Mouse (Mus musculus) cerebellum, adult 9-11 months (tissue): ENCODE measurements around the gene Carns1.

Experiments used
- DNase-seq: peaks from one replicate; pipeline ENCODE4 v3.0.0; 2022

Gene Carns1

DNA sequence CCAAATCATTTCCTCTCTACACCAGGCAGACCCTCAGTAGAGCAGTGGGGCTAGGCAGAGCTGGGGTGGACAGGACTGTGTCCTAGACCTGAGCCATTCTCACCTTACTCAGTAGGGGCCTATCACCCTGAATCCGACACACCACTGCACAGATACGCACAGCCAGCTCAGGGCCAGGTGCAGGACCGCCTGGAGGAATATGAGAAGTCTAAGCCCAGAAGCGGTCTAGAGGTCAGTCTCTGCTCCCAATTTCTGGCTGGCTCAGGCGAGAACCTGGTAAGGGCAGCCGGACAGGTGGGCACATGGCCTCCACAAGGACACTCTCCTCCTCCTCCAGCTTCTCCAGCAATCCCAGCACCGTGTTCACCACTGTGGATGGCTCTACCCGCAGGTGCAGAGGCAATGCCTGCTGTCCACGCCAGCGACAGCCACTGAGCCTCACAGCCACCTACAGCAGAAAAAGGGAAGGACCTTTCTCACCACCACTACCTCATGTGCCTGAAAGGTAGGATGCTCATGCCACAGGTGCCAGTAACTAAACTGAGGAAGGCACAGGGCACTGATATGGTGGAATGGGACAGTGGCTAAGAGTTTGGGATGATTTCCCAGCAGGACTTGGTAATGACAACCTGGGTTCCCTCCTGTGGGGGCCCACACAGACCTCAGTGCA lies 4.4 kb downstream of the Carns1 start:
- peak; percentile 50 for DNase-seq

DNA sequence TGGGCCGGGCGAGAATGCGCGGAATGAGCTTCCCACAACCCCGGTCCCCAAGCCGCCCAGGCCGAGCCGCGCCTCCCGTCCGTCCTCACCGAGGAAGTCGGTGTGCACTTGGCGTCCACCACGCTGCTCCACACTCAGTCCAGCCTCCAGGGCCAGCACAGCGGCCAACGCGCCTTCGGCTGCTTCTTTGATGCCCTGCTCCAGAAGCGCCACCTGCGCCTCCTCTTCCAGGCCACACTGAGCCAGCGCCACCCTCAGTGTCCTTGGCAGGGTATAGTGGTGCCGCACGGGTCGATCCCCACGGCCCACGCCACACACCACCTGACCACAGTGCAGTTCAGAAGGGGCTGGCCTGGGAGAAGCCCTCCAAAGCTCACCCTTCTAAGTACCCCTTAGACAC lies 5.5 kb downstream of the Carns1 start:
- DNase-seq: peak; percentile 80

DNA sequence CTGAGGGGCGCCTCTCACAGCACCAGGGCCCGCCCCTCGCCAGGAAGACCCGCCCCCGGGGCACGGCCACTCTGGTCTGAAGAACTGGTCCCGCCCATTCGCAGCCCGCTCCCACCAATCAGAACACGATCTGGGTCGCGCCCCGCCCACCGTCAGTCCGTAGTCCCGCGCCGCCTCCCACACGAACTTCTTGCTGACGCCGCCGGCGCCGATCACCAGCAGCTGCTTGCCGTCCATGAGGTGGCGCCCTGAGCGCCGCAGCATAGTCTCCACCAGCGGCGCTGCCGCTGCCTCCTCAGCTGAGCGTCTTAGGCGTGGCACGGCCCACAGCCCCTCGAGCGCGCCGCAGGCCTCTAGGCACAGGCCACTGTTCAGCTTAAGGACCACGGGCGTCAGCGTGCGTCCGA lies 5.9 kb downstream of the Carns1 start:
- peak; percentile 99 for DNase-seq

DNA sequence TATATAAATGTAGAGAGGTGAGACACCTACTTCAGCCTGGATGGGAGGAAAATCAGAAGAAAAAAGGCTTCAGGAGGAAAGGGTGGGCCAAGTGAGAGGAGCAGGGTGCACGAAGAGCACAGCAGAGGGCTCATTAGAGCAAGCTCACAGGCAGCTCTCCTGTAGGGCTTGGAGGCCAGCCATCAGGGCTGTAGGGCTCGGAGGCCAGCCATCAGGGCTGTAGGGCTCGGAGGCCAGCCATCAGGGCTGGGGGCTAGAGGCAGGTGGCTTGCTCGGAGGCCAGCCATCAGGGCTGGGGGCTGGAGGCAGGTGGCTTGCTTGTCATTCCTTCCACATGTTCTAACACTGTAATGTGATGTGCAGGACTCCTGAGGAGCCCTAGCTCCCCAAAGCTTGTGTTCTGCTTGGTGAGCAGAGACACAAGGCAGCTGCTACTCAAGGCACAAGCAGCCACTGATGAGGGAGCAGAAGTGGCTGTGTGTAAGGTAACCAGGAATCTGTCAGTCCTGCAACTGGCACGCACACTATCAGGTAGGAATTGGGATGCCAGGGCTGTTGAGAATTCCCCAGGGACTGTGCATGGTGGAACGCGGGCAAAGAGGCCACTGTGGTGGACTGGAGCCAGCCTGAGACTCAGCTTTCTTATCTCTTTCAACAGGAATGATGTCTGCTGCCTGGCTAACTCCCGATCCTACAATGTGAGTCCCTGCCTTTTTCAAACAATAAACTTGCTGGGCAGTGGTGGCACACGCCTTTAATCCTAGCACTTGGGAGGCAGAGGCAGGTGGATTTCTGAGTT lies 8.4 kb downstream of the Carns1 start:
- peak; percentile 42 for DNase-seq

DNA sequence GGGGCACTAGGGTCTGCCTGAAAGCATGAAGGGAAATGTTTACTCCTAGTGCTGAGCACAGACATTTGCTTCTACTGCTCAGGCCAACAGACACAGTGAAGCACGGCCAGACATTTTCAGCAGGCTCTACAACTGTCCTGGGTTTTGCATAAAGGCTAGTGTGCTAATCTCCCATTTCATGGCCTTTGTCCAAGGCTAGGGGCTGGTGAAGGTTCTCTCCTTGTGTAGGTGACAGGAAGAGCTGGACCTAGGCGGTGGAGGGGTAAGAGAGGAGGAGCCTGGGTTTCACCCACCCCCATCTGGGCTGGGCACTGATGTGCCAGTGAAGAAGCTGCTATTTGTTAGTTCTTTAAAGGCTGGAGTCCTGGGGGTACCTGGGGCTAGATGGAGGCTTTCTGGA lies 10.6 kb downstream of the Carns1 start:
- peak; percentile 62 for DNase-seq

DNA sequence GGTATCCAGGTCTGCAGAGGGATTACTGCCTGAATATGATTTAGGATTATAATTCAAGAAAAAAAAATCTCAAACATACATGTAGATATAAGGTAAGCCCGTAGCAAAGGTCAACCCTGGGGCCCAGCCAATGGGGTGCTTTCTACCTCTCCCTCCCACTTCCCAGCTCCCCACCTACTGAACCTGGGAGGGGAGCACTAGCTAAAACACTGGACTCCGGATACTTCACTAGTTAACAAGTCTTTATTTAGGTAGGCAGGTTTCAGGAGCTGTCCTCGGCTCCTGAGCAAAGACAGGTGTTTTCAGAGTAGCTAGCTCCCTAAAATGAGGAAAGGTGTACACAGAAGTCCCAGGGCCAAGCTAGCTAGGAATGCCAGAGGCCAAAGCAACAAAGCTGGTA lies 11.2 kb downstream of the Carns1 start:
- peak; percentile 41 for DNase-seq

DNA sequence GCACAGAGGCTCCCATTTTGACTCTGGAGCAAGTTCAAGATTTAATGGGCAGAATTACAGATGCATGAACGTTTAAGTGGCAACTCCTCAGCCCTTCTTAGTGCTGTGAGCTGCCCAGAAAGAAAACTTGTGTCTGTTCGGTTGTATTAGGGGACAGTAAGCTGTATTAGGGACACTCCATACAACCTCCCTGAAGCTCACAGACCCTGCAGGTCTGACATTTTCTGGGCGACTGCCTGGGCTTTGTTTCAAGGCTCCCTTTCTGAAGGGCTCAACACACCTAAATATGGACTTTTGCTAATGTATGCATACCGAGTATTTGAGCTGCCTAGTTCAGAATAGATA lies 11.8 kb downstream of the Carns1 start:
- no peak for DNase-seq

DNA sequence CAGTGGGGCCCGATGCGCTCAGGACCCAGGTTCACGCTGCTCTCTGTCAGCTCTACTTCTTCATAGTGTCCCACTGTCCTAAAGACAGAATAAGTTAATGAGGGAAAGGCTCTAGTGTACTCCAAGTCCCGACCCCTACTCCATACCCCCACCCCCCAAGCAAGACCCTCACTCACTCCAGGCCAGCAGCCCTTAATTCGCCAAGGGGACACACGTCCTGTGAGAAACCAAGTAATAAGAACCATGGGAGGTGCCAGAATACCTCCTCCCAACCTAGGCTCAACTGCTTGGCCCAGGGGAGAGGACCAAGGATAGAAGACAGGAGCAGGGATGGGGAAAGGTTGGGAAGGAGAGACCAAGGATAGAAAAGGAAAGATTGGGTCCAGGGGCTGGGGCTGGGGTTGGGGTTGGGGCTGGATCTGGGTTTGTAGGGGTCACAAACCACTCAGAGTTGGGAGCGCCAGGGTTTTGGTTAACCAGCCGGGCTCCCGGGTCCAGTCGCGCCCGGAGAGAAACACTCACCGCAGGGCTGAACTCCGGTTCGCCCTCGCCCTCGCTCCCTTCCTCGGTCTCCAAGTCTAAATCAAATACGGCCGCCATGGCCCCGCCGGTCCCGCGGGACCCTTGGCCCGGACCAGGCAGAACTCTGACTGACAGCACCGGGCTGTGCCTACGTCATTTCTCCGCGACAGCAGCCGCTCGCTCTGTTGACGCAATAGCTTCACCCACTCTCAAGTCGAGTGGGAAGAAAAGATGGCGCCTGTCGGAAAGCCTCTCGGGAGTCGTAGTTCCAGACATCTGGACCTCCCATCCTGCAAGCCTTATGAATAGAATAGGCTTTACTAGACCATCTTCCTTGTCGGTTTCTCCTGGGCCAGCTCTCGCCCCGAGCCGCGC lies 12.4 kb downstream of the Carns1 start, which contains the start of gene Rps6kb2:
Gene Rps6kb2 (minus strand): TSS at position 709 of the 897 bp plus-strand sequence.
- peak; percentile 97 for DNase-seq

DNA sequence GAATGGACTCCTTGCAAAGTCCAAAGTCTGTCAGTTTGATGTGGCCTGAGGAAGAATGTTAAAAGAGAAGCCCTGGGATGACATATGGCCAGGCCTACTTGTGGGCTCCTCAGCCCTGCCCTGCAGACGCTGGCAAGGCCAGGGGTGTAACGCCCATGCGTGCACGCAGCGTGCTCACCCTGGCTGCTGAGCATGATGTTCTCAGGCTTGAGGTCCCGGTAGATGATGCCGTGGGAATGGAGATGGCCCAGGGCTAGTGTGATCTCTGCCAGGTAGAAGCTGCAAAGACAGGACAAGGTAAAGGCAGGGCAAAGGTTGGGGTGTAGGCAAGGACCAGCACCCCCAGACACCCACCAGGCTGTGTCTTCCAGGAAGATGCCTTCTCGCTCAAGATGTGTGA lies 16.2 kb downstream of the Carns1 start:
- peak; percentile 34 for DNase-seq

DNA sequence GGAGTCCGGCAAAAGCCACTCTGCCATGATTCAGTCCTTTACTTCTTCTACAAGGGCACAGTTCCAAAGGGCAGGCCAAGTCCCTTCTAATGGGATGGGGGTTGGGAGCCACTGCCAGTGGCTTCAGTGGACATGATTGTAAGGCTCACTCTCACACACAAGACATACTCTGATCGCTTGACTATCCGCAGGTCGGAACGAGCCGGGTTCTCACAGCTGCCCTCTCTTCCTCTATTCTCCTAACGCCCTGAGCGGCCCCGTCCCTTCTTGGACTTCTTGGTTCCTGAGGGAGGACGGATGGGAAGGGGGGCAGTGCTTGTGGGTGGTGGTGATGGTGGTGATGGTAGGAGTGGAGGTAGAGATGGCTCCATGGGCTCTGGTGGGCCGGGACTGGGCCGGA lies 18.5 kb downstream of the Carns1 start:
- DNase-seq: peak; percentile 41

DNA sequence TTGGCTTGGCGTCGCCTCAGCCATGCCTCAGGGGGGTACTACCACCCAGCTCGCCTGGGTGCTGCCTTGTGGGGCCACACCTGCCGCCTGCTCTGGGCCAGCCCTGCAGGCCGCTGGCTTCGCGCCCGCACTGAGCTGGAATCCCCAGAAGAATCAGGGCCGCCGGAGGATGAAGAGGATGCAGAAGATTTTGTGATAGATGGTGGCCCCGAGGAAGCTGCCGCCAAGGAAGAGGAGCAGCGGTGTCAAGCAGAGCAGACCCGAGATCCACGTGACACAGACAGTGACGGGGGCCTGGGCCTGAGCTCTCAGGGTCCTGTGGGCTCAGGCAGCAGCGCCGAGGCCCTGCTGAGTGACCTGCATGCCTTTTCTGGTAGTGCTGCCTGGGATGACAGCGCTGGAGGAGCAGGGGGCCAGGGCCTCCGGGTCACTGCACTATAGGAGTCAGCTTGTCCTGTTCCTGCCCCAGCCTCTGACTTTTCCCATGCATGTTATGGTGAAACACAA lies 19.2 kb downstream of the Carns1 start:
- DNase-seq: peak; percentile 60

DNA sequence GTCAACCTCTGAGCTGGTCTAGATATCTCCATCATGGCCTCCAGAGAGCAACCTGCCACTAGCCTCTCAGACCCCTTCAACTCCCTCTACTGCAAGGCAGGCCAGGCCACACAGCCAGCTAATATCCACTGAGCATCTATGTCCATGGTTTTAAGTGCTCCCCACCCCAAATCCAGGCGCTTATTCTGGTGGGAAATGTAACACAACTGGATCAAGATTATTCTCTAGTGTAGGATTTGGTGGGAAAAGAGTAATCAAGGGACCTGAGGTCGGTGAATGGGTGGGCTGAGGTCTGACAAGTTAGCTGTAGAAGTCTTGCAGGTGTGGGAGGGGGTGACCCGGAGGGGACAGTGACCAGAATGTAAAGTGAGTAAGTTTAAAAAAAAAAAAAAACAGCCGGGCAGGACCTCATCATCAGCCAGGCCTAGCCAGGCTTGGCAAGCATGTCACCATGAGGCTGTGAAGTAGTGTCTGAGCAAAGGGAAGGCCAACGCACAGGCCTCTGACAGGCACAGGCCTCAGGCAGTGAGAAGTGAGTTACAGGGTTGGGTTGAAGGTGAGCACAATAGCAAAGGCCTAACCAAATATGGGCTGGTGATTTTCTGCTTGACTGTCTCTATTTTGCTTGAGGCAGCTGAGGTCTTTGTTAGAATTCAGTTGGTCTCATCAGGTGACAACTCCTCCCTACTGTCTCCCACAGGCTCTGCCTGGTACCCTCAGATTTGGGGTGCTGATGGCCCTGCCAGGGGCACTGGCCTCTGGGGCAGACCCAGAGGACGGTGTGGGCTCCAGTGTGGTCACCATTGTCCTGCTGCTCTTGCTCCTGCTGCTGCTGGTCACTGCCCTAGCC lies 19.8 kb downstream of the Carns1 start:
- DNase-seq: peak; percentile 36

DNA sequence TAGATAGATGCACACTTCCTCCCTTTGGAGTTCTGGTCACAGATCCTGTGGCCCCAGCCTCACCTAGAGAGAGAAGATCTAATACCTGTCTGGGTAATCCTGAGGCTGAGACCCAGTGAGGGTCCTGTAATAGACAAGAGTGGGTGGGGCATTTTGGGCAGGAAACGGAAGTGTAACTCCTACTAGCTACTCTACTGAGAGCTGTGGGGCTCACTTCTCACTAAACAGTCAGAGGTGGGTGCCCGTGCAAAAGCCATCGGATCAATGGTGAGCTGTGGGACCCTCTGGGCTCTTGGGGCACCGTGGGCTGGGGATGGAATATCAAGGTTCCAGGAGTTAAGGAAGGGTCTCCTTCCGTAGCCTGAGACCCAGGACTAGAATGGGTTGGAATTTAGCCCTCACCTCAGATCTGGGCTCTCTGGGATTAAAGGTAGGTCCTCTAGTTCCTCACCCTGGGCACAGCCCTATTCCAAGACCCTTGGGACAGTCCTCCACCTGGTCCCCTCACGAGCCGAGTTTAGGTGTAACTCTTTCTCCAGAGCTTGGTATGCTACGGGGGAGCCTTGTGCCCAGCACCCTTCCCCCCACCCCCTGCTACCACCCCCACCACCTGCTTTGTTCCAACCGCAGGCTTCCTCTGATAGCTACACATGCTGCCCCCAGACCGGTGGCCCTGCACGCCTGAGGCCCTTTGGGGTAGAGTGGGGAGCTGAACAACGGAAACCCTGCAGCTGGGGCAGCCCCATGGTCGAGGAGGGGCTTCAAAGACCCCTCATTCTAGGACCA lies 20.6 kb downstream of the Carns1 start:
- DNase-seq: peak; percentile 40

DNA sequence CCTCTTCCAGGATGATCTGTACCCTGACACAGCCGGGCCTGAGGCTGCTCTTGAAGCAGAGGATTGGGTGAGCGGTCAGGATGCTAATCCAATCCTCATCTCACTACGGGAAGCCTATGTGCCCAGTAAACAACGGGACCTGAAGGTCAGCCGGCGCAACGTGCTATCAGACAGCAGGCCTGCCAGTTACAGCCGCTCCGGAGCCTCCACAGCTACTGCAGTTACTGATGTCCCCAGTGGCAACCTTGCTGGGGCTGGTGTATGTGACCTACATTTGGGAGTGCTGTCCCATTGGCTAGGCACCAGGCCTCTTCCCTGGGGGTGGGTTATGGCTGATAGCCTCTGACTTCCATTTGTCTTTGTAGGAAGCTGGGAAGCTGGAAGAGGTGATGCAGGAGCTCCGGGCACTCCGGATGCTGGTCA lies 22.0 kb downstream of the Carns1 start, which contains the start of gene Ptprcap:
Gene Ptprcap (plus strand): TSS at position 373 of the 423 bp plus-strand sequence.
- DNase-seq: peak; percentile 87

DNA sequence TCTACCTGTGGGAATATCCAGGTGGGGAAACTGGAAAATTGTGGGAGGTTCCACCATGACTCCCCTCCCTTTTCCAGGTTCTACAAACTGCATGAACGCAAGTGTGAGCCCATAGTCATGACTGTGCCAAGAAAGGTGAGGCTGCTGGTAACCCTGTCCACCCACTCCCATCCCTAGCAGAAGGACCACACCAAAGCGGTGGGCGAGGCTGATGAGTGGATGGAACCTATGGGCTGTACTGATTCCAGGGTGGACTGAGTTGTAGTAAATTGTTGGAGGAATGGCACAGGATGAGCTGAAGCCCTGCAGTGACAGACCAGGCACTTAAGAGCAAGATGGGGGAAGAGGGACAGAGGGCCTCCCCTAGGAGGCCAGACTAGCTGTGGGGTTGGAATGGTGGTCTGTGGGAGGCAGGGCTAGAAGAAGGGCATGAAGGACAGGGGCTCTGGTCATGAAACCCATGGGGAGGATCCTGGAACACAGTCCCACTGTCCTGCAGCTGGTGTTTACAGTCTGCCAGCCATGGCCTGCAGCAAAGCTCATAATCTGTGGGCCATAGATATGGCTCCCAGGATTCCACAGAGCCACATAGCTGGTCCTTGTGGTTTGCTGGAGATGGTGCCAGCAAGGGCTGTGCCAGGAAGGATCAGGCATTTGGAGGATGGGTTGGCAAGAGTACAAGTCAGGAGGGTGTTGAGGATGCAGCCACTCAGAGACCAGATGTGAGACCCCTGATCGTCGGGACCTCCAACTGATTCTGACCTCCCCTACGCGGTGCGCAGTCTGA lies 22.6 kb downstream of the Carns1 start:
- DNase-seq: peak; percentile 56

DNA sequence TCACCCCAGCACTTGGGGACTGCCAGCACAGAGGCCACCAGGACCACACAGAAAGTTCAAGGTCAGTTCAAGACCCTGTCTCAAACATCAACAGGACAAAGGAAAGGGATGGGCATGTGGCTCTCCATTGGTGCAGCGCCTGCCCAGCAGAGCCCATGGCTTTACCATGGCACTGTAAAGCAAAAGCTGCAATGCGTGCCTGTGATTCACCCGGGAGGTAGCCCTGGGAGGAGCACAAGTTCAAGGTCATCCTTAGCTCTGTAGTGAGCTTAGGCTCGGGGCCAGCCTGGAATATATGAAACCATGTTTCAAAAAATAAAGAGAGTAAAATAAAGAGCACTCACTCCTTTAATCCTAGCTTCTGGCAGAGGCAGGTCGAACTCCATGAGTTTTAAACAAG lies 23.4 kb downstream of the Carns1 start:
- peak; percentile 47 for DNase-seq

DNA sequence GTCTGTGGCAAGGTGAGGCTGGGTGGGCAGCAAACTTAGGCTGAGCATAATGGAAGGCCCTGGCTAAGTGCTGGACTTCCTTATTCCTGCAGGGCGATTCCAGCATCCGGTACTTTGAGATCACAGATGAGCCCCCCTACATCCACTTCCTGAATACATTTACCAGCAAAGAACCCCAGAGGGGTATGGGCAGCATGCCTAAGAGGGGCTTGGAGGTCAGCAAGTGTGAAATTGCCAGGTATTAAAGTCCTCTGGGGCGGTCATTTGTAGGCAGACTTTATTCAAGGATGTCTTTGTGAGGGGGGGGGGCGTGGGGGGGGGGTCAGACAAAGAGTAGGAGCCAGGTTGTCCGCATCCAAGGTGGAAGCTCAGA lies 23.8 kb downstream of the Carns1 start:
- DNase-seq: no peak

DNA sequence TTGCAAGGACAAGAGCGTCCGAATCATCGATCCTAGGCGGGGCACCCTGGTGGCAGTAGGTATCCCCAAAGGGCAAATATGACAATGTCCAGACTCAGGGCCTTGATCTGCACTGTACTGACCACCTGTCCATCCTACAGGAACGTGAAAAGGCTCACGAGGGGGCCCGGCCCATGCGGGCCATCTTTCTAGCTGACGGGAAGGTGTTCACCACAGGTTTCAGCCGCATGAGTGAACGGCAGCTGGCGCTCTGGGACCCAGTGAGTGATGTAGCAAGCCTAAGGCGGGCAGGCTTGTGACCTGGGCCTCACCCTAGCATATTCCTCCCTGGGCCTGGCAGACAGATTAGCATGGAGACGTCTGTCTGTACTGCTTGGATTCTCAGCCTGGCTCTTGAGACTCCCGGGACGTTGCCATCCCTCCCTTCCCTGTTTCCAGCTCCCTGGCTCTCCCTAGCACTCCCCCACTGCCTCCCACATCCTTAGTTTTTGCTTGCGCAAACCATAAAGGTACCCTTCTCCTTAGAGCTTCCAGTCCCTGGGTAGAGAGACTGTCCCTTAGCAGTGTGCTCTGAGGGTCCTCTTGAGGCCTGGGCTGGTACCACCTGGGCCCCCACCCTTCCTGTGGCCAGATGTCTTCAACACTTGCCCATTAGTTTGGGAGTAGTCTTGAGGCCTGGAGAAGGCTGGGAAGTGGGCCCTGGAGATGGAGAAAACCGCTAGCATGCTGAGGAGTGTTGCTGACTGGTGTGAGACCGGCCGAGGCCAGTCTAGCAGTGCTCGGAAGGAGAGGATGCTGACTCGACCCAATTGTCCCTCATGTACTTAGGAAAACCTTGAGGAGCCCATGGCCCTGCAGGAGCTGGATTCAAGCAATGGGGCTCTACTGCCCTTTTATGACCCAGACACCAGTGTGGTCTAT lies 24.5 kb downstream of the Carns1 start:
- no peak for DNase-seq

DNA sequence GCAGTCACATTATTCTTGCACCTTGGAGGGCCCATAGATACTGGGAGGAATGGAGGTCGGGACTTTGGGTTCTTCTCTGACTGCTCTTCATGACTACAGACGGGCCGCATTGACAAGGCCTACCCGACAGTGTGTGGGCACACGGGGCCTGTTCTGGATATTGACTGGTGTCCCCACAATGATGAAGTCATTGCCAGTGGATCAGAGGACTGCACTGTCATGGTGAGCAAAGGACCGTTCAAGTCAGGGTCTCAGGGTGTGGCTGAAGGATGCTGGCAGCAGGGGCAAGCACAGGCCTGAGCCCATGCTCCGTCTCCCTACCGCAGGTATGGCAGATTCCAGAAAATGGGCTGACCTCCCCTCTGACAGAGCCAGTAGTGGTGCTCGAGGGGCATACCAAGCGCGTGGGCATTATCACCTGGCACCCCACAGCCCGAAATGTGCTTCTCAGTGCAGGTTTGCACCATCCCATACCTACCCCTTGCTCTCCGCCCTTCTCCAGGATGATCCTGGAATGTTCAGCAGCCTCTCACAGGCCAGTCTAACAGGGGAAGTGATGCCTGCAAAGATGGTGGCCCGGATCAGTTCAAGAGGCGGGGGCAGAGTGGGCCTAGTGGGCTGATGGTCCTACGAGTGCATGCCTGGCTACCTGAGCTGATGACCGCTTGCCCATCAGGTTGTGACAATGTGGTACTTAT lies 25.4 kb downstream of the Carns1 start:
- DNase-seq: peak; percentile 56
